Mouse (Mus musculus): ENCODE data around the gene Smim12.

GRCm38 (mm10) chr4:127232551-127232950 lies 11.0 kb upstream of the Smim12 start:
- TF ChIP-seq ELF1 (IDR thresholded peaks at IDR 0.05; ENCODE audit: low read depth, low read length), result no peak
- TF ChIP-seq NRF1 (IDR thresholded peaks at IDR 0.05; ENCODE audit: low read depth, low read length), result no peak
- no peak for TF ChIP-seq CTCF (conservative IDR thresholded peaks at IDR 0.05 in 1 of 2, IDR thresholded peaks at IDR 0.05 in 1 of 2; ENCODE audit: low read depth in 2 of 2, low read length in 2 of 2)
- TF ChIP-seq POLR2A (IDR thresholded peaks at IDR 0.05; ENCODE audit: low read depth, low read length), result no peak
- no peak for TF ChIP-seq RAD21 (IDR thresholded peaks at IDR 0.05; ENCODE audit: low read depth, low read length)
- TF ChIP-seq ZMIZ1 (IDR thresholded peaks at IDR 0.05; ENCODE audit: low read depth, low read length), result no peak
- TF ChIP-seq RCOR1 (conservative IDR thresholded peaks at IDR 0.05; ENCODE audit: low read depth, low read length), result no peak
- no peak for TF ChIP-seq MYC (IDR thresholded peaks at IDR 0.05; ENCODE audit: low read depth, low read length)

Measured in CH12.LX (cell line).